Mouse (Mus musculus) gastrocnemius, postnatal 14 days (tissue): Measurements from ENCODE around the gene Sox15. TPM values are rescaled to one million over a fixed set of nuclear protein-coding genes. Genes with fewer than 3 reads are reported as not detected.

ENCODE experiments used
- DNase-seq: peaks from one replicate; pipeline ENCODE4 v3.0.0; 2021; ENCODE audit warnings: mixed read lengths
- intact Hi-C: fragments of 180-260 bp; cut with DNase I; formaldehyde crosslinking; loops from one replicate; pipeline ENCODE4 v1.15.1; 2025; ENCODE audit warnings: low total_unique reads
- total RNA-seq, 2 experiments: library from RNA; stranded (reverse); gene quantifications; 2 replicates each; pipeline ENCODE4 v1.2.3; 2021

Gene Sox15
- total RNA-seq, 2 experiments from 2014 or later, result not detected

DNA sequence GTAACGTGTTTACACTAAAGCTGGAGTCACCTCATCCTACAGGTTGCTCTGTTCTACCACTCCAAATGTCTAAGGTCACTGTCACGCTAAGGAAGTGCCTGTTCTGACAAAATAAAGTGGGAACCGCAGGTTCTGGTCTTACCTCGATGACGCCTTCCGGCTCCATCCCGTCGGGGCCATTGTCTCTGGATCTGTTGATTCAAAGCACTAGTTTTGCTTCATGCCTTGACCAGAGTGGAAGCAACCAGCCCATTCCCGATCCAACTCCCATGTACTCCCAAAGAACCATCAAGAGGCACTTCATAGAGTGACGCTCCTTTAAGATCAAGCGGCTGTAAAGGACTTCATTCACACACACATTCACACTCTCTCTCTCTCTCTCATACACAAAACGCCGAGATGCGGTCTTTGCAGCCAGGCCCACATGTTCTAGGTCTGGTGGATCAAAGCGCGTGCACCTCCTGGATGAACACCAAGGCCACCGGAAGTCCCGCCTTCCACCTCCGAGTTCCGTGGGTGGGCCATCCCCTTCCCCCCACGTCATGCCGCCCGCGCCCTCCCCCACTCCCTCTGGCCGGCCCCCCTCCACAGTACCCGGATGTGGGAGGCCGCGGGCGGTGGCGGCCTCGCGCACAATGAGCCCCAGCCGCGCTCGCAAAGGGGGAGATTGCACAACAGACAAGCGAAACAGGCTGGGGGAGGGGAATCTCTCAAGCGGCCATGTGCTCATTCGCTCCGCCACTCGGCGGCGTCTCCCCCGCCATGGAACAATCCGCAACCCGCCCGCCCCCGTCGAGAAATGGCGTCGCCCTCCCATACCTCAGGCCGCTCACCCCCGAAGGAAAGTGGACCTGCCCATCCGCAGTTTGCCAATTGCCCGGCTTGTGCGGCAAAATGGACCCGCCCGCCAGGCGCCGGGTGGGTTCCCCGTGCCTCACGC lies 15.9 kb downstream of the Sox15 start:
- intact Hi-C loops, result no loop called here

DNA sequence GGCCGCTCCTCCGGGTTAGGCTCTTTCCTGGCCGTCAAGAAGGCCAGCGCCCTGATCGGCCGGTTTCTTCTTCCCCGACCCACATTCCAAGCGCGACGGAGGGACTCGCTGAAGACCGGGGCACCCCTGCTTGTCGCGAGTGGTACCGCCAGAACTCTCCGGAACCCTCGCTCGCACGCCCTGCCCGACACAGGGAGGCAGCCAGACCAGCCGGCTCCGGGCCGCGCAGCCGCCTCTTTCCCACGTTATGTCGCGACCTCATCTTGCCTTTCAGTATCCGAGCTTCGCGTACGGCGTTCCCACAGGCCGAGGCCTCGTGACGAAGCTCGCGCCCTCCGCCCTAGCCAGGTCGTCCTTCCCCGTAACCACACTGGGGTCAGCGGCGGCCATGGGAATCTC lies 16.6 kb downstream of the Sox15 start:
- intact Hi-C loops, result no loop called here

More for the DNA sequence above, 15.9 kb downstream of the Sox15 start:
- DNase-seq, result peak; percentile 97

DNA sequence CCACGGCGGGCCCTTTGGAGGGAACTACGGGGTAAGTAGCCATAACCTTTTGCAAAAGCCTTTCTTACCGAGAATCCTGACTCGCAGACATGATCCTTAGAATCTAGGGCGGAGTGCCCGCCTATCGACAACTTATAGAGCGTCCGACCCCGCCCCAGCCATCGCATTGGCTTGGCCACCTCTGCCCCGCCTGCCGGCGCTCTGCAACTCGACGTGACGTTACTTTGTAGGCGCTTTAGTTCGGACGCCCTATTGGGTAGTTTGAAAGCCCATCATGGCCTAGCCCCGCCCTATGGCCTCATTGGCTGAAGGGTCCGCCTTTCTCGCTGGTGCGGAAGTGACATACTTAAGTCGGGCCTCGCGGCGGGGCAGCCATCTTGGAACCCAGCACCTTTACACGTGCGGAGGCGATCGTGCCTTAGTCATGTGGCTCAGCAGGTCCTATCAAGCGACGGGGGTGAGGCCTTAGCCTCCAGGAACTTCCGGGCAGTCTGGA lies 17.1 kb downstream of the Sox15 start, which contains the start of gene Eif4a1:
Gene Eif4a1, minus strand, starts transcription at position 213 of the 496 bp plus-strand sequence.
- DNase-seq, result peak; percentile 99
- intact Hi-C loops, result no loop called here

More for the DNA sequence above, 16.6 kb downstream of the Sox15 start:
- DNase-seq, result no peak

DNA sequence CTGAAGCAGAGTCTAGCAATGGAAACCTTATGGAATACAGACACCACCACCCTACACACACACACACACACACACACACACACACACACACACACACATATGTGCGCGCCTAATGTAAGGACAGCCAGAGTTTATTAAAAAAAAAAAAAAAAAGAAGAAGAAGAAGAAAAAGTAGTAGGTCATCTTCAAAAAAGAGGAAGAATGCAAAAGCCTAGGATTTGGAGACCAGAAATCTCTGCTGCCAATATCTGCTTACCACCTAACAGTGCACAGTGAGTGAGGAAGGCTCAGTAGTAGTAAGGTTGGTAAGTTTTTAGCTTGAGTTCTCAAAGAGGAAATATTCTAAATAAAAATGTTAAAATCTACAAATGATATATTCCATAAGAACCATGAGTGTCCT lies 24.0 kb downstream of the Sox15 start:
- intact Hi-C loops, result no loop called here

DNA sequence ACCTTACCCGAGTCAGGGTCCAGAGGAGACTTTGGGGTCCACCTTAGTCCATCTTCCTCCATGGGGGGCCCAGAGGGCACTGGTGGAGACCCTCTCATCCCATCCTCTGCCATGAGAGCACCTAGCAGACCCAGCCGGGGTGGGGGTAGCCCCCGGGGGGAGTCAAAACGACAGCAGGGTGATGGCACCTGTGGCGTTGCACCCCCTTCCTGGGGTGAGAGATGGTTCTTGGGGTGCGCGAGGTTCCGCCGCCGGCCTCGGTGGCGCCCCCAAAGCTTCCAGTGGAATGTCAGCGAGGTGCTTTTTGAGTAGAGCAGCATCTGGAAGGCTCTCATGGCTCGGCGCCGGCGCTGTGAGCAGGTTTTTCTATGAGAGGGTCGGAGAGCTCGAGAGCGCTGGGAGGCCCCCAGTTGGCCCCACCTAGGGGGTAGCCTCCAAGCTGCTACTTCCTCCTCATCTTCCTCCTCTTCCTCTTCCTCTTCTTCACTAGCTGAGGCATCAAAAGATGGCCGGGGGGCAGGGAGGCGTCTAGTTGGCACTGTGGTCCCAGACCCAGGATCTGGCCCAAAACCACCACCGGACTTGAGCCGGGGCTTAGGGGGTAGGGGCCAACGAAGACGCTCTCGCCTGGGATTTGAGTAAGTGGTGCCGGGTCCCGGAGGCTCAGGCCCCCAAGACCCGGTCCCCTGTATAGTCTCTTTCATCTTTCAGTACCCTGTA lies 25.2 kb downstream of the Sox15 start:
- intact Hi-C loops, result no loop called here
- DNase-seq, result no peak

More for the DNA sequence above, 24.0 kb downstream of the Sox15 start:
- DNase-seq, result no peak

DNA sequence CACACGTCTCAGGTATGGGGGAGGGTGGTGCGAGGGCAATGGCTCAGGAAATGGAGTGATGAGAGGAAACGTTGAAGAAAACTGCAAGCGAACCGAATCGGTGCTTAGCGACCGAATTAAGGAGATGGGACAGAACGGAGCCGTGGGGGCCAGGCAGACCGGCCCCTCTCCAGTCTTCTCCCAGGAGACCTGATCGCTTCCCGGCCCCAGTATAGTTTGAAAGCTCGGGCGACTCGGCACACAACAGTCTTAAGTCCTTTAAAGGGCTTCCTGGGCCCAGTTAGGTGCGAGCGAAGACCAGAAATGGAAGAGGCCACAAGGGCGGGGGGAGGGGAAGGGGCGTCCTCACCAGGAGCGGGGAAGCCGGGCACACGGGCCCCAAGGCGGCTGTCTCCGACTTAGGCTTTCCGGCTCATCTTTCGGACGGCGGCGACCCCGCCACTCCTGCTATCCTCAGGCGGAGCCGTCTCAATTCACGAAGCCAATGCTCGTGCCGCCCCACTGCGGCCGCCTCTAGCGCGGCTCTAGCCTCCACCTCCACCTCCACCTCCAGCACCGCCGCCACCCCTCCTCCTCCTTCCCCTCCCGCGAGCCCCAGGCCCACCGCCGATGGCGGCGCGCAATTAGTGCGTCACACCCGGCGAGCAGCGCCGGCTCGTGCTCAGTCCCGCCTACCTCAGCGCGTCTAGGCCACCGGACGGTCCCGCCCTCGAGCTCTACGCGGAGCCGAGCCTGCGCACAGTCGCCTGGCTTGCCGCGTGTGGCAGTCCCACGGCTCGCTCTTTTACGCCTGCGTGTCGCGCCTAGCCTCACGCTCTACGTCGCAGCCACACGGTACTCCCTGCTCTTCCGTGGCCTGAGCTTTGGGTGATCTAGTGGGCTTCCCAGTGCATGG lies 26.4 kb downstream of the Sox15 start, which contains the start of gene Senp3:
Gene Senp3, minus strand, starts transcription at position 771 of the 895 bp plus-strand sequence.
- peak; percentile 98 for DNase-seq
- intact Hi-C loops, result no loop called here

DNA sequence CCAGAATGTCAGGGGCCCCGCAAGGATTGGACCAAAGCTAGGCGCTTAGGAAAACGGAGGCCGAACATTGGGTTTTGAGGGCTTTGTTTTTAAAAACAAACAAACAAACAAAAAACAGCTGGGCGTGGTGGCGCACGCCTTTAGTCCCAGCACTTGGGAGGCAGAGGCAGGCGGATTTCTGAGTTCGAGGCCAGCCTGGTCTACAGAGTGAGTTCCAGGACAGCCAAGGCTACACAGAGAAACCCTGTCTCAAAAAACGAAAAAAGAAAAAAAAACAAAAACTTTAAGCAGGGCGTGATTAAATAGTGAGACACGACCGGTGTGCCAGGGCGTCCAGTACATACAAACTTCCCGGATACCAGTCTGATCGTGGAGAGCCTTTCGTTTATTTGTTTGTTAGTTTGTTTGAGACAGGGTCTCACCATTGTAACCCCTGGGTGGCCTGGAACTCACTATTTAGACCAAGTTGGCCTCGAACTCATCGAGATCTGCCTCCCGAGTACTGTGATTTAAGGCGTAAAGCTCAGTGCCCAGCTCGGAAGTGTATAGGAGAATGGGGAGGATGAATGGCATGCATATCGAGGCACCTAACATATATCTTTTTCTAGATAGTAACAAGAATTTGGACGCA lies 27.2 kb downstream of the Sox15 start:
- DNase-seq, result no peak
- intact Hi-C loops, result no loop called here

DNA sequence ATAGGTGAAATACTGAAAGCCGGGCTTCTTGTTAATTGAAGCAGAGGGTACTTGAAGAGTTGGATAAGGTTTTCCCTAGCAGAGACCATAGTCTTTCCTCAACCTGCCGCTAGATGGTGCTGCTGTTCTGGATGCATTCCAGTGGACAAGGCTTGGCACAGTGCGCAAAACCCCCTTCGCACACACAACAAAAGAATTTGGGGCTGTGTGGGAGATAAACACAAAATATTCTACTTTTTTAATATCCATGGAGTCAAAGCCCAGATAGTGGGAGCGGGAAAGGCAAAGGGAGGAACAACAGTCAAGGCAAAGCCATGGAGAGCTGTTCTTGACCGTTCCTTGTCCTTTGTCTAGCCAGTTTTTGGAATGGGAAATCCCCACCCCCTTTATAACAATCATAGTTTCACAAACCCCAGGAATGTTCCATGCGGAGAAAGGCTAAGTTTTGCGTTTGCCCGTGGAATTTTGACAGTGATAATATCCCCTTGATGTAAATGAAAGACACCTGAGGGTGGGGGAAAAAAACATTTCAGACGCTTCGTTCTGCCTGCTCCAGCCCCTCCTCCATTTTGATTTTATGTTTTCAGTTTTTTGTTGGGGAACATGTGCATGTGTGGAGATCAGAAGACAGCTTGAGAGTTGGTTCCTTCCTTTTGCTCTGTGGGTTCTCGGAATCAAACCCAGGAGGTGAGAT lies 27.9 kb downstream of the Sox15 start:
- intact Hi-C loops, result no loop called here
- DNase-seq, result peak; percentile 84

DNA sequence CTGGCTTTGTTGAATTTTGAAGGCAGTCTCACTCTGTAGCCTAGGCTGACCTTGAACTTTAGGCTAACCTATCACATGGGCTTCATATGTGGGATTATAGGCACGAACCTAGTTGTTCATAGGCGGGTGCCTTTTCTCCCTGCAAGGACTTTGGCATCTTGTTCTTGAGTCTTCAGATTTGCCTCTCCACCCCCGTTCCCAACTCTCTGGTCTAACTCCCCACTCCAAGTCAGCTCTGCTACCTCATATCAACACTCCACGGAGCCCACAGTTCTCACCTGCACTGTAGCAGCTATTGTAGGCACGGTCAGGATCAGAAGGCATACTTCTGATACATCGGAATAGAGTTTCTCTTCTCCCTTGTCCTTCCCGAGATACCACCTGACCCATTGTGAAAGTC lies 28.5 kb downstream of the Sox15 start:
- intact Hi-C loops, result no loop called here
- no peak for DNase-seq

DNA sequence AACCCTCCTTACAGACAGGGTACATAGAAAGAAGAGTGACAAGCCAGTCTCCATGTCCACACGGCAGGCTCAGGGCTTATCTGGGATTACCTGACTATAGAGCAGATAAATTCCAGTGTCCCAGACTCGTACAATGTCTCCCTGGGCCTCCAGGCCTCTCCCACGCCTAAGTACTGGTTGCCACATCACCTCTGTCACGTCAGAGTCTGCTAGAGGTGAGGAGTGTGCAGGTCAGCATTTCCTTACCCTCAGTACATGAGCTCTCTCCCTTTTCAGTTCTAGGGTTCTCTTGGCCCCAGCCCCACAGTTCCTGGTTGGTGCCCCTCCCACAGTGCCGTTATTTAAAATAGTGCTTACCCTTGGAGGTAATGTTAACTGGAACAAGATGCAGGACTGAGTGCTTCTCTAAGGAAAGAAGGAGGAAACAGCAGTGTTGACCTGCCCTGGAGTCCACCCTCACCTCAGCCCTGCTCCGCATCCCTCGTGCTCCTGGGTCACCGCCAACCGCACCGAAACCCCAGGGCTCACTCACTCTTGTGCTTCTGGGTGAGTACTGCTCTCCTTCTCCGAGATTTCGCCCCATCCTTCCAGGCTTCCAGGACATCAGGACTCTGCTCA lies 29.1 kb downstream of the Sox15 start:
- intact Hi-C loops, result no loop called here
- DNase-seq, result no peak

DNA sequence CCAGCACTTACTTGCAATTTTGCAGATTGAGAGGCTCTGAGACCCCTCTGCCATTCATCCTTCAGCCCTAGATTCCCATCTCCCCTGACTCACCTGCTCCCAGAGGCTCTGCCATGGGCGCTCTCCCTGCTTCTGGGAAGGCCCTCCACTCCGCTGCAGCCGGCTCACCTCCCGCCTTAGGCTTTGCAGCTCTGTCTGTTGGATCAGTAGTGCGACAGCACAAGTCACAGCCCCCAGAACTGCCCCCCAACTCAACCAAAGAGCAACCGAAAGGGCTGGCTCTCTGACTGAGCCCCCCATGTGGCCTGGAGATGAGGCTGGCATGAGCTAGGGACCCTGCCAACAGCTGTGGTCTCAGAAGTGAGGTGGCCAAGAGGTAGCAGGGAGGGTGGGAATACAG lies 29.8 kb downstream of the Sox15 start:
- peak; percentile 25 for DNase-seq

DNA sequence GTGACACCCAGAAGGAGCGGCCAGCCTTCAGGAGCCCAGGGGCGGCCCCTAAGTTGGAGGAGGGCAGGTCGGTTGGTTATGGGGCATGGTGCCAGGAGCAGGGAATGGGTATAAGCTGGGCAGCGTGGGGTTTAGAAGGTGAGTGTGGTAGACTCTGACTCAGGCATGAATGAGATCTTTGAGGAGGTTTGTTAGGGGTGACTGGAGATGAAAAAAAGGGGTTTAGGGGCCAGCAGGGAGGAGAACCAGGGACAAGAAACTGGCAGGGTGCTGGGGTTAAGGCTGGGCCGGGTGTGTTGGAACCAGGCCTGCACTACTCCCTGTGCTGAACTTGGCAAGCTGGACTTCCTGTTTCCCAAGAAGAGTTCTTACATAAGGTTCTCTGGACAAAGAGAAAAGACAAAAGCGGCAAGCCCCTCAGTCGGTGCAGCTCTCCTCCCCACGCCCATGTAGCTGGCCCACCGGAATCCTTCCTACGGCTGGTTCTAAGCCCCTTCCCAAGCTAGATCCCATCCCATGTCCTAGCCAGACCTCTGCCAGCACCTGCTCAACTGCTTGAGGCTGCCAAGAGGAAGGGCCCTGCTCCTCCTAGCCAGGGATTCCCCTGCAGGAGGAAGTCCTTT lies 30.5 kb downstream of the Sox15 start, which contains the start of gene Tnfsf13:
Gene Tnfsf13, minus strand, starts transcription at position 259 of the 623 bp plus-strand sequence.
- DNase-seq, result peak; percentile 81
- intact Hi-C loops, result no loop called here

More for the DNA sequence above, 29.8 kb downstream of the Sox15 start:
- intact Hi-C loops, result no loop called here

DNA sequence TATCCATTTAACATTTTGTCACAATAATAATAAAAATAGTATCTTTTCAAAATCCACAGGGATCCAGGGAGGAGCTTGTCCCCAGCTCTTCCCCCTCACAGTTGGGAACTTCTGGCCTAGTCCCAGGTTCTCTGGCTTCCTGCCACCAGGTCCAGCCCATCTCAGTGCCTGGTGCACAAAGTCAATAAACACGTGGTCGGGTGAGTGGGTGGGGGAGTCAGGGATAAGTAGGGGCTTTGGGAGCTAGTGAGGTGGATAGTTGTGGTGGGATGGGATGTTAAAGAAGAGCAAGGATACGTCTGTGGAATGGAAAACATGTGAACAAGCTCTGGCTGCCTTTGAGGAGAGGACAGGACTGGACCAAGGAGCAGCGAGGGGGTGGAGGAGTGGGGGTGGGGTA lies 31.3 kb downstream of the Sox15 start:
- intact Hi-C loops, result no loop called here
- peak; percentile 91 for DNase-seq

DNA sequence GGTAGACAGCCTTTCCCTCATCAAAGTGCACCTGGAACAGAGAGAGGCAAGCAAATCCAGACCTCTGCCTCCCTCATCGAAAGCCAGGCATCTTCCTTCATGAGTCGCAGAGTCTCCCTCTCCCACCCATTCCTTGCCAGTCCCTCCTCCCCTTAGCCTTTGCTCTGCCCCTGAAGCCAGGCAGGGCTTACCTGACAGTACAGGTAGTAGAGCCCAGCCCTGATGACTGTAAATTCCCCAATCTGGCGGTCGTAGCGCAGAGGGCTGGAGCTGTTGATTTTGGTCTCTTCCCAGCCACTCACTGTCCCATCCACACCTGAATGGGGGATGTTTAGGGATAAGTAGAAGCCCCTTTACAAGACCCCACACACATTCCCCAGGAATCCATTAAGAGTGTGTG lies 31.9 kb downstream of the Sox15 start:
- intact Hi-C loops, result no loop called here
- DNase-seq, result no peak

DNA sequence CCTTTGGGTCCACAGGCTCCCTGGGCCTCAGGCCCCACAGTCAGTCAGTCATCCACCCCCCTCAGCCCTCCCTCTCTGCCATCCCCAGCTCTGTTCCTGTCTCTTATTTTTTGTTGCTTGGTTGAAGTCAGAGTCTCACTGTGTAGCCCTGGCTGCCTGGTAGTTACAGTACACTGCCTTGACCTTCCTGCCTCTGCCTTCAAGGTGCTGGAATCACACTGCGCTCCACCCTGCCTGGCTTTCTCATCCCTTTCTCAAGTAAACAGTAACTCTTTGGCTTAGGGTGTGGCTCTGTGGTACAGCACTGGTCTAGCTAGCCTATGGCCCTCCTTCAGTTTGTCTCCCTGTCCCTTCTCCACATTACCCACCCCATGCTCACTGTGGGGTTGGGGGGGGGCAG lies 34.8 kb downstream of the Sox15 start:
- DNase-seq, result no peak
- intact Hi-C loops, result loop anchor here (5.0 kb wide), 1 partner anchor 62 kb away; no protein-coding TSS in a partner anchor

DNA sequence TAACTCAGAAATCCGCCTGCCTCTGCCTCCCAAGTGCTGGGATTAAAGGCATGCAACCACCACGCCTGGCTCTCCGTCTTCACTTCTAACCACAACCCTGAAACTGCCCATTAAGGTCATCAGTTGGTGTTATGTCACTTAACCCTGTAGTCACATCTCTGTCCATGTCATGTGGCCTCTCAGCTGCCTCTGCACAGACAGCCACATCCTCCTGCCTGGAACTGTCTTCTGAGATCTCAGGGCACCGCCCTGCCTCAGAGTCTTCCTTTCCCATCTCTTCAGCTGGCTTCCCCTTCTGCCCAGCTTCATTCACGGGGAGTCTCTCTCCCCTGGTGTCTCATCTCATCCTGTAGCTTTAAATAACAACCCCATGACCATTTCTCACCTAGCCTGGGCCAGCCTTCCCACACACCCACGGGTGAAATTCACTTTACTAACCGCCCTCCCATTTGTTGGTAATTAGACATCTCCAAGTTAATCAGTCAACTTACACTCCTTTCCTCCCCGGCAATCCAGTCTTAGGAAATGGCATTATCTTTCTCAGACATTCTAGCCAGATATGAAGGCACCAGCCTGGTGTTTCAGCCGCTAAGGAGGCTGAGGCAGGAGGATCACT lies 37.2 kb downstream of the Sox15 start:
- intact Hi-C loops, result loop anchor here (5.0 kb wide), 1 partner anchor 60 kb away; no protein-coding TSS in a partner anchor
- no peak for DNase-seq

DNA sequence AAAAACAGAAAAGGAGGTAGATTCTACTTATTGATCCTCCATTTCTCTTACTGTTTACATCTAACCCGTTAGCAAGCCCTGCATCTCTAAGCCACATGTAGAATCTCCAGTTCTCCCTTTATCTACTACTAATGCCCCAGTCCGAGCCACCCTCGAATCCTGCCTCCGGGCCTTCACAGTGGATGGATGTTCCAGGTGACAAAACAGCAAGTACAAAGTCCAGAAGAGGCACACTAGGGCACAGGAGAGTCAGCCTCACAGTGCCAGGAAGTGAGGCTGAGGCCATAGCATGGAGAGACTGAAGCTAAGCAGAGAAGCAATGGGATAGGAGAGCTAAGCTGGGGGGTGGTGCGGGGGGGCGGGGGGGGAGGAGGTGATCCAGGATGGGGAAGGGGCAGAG lies 37.7 kb downstream of the Sox15 start:
- no peak for DNase-seq
- intact Hi-C loops, result loop anchor here (5.0 kb wide), 1 partner anchor 59 kb away; no protein-coding TSS in a partner anchor
